Mouse (Mus musculus) liver, embryonic 12.5 days (tissue): ENCODE results near the gene Myh7. TPM values are rescaled to one million over a fixed set of nuclear protein-coding genes. Genes with fewer than 3 reads are reported as not detected.
"Not testable (repeated sequence)": the region's sequence is repeated elsewhere in the genome, so short reads cannot be mapped to it uniquely, and the experiment has no call there.

Experiments used
- ATAC-seq: fragments of 200-750 bp; cut with Nextera tagmentation; 2 replicates; pipeline ENCODE4 v1.8.0; 2017; ENCODE audit warnings: moderate number of reproducible peaks, mild to moderate bottlenecking, moderate library complexity
- H3K27ac ChIP-seq: fragments of 300-500 bp; sonication (generic); 2 replicates; pipeline ENCODE4 v1.5.1; 2016; ENCODE audit warnings: mild to moderate bottlenecking
- H3K27me3 ChIP-seq: fragments of 300-500 bp; sonication (generic); replicated peaks from 2 replicates; pipeline ENCODE4 v1.6.1; 2016; ENCODE audit warnings: mild to moderate bottlenecking, moderate library complexity
- H3K36me3 ChIP-seq: fragments of 300-500 bp; sonication (generic); 2 replicates; pipeline ENCODE4 v1.6.1; 2016; ENCODE audit warnings: mild to moderate bottlenecking, moderate library complexity
- H3K4me1 ChIP-seq: fragments of 300-500 bp; sonication (generic); 2 replicates; pipeline ENCODE4 v1.6.1; 2016
- H3K4me2 ChIP-seq: fragments of 300-500 bp; sonication (generic); 2 replicates; pipeline ENCODE4 v1.6.1; 2016; ENCODE audit warnings: mild to moderate bottlenecking, moderate library complexity
- H3K4me3 ChIP-seq: fragments of 300-500 bp; sonication (generic); 2 replicates; pipeline ENCODE4 v1.5.1; 2016; ENCODE audit warnings: mild to moderate bottlenecking, moderate library complexity
- H3K9ac ChIP-seq: fragments of 300-500 bp; sonication (generic); 2 replicates; pipeline ENCODE4 v1.6.1; 2016; ENCODE audit warnings: mild to moderate bottlenecking, moderate library complexity
- H3K9me3 ChIP-seq: fragments of 300-500 bp; sonication (generic); replicated peaks from 2 replicates; pipeline ENCODE4 v1.6.1; 2016; ENCODE audit warnings: mild to moderate bottlenecking, moderate library complexity
- WGBS: fragments of 180-500 bp; shearing (Covaris S2); methylation state at CpG from one replicate; pipeline ENCODE4 v1.1.7; 2016; ENCODE audit not compliant: insufficient replicate concordance; 5-methylcytosine and 5-hydroxymethylcytosine counted together
- polyA plus RNA-seq: library from polyadenylated mRNA; unstranded; fragments of >200 nt; fragmentation: Nextera tagmentation; extraction: Ambion mirVana; gene quantifications from 2 replicates; pipeline ENCODE4 v1.2.1, GENCODE M21; 2016

Myh7 gene
- polyA plus RNA-seq, 1 experiment from 2014 or later = 0.82 TPM

DNA sequence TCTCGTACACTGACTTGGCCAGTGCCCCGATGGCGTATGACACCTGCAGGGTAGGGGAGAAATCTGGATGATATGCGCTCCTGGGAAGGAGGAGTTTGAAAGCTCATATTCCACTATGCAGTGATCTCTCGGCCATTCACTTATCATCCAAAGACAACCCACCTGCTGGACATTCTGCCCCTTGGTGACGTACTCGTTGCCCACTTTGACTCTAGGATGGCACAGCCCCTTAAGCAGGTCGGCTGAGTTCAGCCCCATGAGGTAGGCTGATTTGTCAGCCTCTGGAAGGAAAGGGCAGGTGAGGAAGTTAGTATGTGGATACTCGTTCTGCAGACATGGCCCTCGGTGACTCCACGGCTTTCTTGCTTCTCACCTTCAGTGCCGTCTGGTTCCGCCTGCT is 5.5 kb downstream of the Myh7 start:
- no peaks in the 10 kb centered on the region for H3K4me1 ChIP-seq
- no peaks in the 10 kb centered on the region for H3K9me3 ChIP-seq
- no peak overlapping the region for H3K27ac ChIP-seq
- no peak for ATAC-seq
- peaks cover 24% of the 10 kb centered on the region; the same call in 1 of the 2 replicates for H3K27me3 ChIP-seq
- no peak overlapping the region for H3K4me2 ChIP-seq
- H3K9ac ChIP-seq = no peak overlapping the region
- WGBS = 73% methylated on average over 13 of the region's 13 CpGs
- no peak overlapping the region for H3K4me3 ChIP-seq
- H3K36me3 ChIP-seq = no peaks in the 10 kb centered on the region

DNA sequence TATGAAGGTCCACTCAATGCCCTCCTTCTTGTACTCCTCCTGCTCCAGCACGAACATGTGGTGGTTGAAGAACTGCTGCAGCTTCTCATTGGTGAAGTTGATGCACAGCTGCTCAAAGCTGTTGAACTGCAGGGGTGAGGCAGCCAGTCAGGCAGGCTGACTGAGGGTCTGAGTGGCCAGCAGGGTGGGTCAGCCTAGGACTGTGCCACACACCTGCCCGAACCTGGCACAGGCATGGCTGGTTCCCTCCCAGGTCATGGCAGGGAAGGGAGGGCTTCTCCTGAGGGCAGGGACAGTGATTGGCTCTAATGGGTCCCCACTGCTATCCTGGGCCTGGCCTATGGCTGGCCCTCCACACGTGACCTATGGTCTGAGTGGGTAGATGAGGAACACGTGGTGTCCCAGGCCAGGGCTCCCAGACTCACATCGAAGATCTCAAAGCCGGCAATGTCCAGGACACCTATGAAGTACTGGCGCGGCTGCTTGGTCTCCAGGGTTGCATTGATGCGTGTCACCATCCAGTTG is 6.0 kb downstream of the Myh7 start:
- not testable (repeated sequence) for H3K9me3 ChIP-seq, H3K4me2 ChIP-seq, H3K4me3 ChIP-seq, H3K36me3 ChIP-seq, H3K9ac ChIP-seq, H3K27ac ChIP-seq, H3K4me1 ChIP-seq, ATAC-seq
- H3K27me3 ChIP-seq = peaks cover 25% of the 10 kb centered on the region; the same call in 1 of the 2 replicates
- WGBS = 70% methylated on average over 9 of the region's 9 CpGs

- Histone ChIP-seq H3K4me3 (no peak overlapping the region), H3K27ac (no peak overlapping the region), H3K9me3 (no peaks in the 10 kb centered on the region), H3K4me2 (no peak overlapping the region), H3K36me3 (no peaks in the 10 kb centered on the region), H3K9ac (no peak overlapping the region), H3K27me3 (peaks cover 30% of the 10 kb centered on the region; the same call in 1 of the 2 replicates), H3K4me1 (no peaks in the 10 kb centered on the region)
- ATAC-seq = no peak
- WGBS = 70% methylated on average over 7 of the region's 7 CpGs
Observed at GRCm38 (mm10) chr14:54981934-54982333, 12.5 kb downstream of the Myh7 start.

GRCm38 (mm10) chr14:54978664-54979063 is 15.8 kb downstream of the Myh7 start:
- peaks cover 36% of the 10 kb centered on the region for H3K27me3 ChIP-seq
- no peaks in the 10 kb centered on the region for H3K9me3 ChIP-seq
- H3K36me3 ChIP-seq = no peaks in the 10 kb centered on the region
- H3K27ac ChIP-seq = no peak overlapping the region
- H3K4me2 ChIP-seq = no peak overlapping the region
- no peak for ATAC-seq
- WGBS = 75% methylated on average over 8 of the region's 8 CpGs
- no peak overlapping the region for H3K4me3 ChIP-seq
- H3K4me1 ChIP-seq = no peaks in the 10 kb centered on the region
- no peak overlapping the region for H3K9ac ChIP-seq

- ATAC-seq = no peak
- Histone ChIP-seq H3K4me2 (no peak within 1 kb of the TSS), H3K9ac (no peak within 1 kb of the TSS; the same call in 1 of the 2 replicates), H3K9me3 (no peaks in the 10 kb centered on the region), H3K36me3 (no peaks in the 10 kb centered on the region), H3K4me3 (no peak within 1 kb of the TSS), H3K27ac (no peak within 1 kb of the TSS), H3K4me1 (no peaks in the 10 kb centered on the region), H3K27me3 (peaks cover 33% of the 10 kb centered on the region)
- WGBS = 39% methylated on average over 1 of the region's 1 CpGs
Observed at GRCm38 (mm10) chr14:54976633-54977032, 17.8 kb downstream of the Myh7 start, which contains the start of gene Gm17428. Gene Gm17428, plus strand, starts transcription at chr14:54976933.

DNA sequence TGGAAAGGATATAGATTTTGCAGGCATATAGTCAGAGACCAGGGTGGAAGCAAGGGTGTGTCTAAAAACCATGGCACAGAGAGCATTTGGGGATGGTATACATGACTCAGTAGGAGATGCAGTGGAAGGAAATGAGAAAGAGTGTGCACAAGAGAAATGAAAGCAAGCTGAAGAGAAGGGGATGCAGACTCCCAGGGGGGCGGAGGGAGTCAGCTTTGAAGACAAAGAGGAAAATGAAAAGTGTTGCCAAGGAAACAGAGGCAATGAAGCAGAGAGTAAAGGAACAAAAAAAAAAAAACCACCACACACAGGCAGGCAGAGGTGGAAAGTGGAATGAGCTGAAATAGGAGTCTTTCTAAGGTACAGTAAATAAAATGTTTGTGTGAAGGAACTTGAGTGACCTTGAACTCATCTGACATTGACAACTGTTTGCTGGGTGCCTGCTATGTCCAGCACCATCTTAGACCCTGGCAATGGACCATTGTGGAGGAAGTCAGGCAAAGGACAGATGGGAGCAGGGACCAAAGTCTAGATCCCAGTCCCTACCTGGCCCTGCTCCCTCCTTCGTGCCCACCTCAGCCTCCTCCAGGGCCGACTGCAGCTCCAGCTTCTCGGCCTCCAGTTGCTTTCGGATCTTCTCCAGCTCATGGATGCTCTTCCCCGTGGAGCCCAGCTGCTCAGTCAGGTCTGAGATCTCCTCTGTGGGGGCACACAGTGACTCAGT is 20.2 kb downstream of the Myh7 start:
- Histone ChIP-seq H3K27ac (no peak overlapping the region), H3K36me3 (no peaks in the 10 kb centered on the region), H3K4me3 (no peak overlapping the region), H3K27me3 (peaks cover 37% of the 10 kb centered on the region), H3K9me3 (no peaks in the 10 kb centered on the region), H3K4me1 (no peaks in the 10 kb centered on the region), H3K4me2 (no peak overlapping the region), H3K9ac (no peak overlapping the region)
- 55% methylated on average over 6 of the region's 6 CpGs for WGBS
- no peak for ATAC-seq

DNA sequence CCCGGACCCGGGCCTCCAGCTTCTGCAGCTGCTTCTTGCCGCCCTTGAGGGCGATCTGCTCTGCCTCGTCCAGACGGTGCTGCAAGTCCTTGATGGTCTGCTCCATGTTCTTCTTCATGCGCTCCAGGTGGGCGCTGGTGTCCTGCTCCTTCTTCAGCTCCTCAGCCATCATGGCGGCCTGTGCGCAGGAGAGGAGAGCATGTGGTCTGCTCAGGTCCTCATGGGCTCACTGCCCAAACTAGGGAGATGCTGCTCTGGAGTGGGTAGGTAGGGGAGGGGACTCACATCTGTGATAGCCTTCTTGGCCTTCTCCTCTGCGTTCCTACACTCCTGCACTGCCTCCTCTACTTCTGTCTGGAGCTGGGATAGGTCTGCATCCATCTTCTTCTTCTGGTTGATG is 21.6 kb downstream of the Myh7 start:
- not testable (repeated sequence) for H3K4me1 ChIP-seq, ATAC-seq, H3K36me3 ChIP-seq, H3K9ac ChIP-seq, H3K9me3 ChIP-seq, H3K4me2 ChIP-seq, H3K27ac ChIP-seq, H3K4me3 ChIP-seq
- H3K27me3 ChIP-seq = peaks cover 36% of the 10 kb centered on the region
- WGBS = 75% methylated on average over 11 of the region's 11 CpGs

DNA sequence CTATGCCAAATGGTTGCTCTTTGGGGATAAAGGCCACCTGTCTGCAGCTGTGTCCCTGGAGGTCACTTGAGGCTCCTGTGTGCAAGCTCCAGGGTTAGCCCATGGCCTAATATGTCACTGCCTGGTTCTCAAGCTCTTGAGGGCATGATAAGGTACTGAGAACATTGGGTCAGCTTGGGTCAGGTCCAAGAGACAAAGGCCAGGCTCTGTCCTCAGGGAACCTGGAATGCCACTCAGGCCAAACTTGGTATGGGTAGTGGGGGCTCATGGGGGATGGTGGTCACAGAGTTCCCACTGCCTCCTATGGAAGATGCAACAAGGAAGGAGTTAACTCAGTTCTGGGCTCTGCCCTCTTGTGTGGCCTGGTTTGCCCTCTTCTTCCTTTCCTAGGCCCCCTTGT is 26.1 kb downstream of the Myh7 start:
- Histone ChIP-seq H3K9me3 (no peaks in the 10 kb centered on the region), H3K4me3 (no peak overlapping the region), H3K4me2 (no peak overlapping the region)

GRCm38 (mm10) chr14:54967874-54968273 is 26.6 kb downstream of the Myh7 start:
- peaks cover 17% of the 10 kb centered on the region; the same call in 1 of the 2 replicates for H3K27me3 ChIP-seq
- H3K9ac ChIP-seq = no peak overlapping the region

More for the DNA sequence above, 26.1 kb downstream of the Myh7 start:
- ATAC-seq = no peak
- Histone ChIP-seq H3K27me3 (peaks cover 21% of the 10 kb centered on the region; the same call in 1 of the 2 replicates), H3K9ac (no peak overlapping the region), H3K27ac (no peak overlapping the region), H3K4me1 (no peaks in the 10 kb centered on the region), H3K36me3 (no peaks in the 10 kb centered on the region)

GRCm38 (mm10) chr14:54966320-54966977 is 28.0 kb downstream of the Myh7 start, which contains the start of gene Myh6:
Gene Myh6, minus strand, starts transcription at chr14:54966927.
- H3K27ac ChIP-seq = no peak within 1 kb of the TSS
- H3K4me1 ChIP-seq = no peaks in the 10 kb centered on the region
- no peaks in the 10 kb centered on the region for H3K9me3 ChIP-seq
- no peak within 1 kb of the TSS for H3K9ac ChIP-seq
- H3K27me3 ChIP-seq = peaks cover 16% of the 10 kb centered on the region
- no peak within 1 kb of the TSS for H3K4me2 ChIP-seq
- 51% methylated on average over 7 of the region's 7 CpGs for WGBS
- ATAC-seq = no peak
- no peaks in the 10 kb centered on the region for H3K36me3 ChIP-seq
- H3K4me3 ChIP-seq = no peak within 1 kb of the TSS

More at GRCm38 (mm10) chr14:54967874-54968273, 26.6 kb downstream of the Myh7 start:
- H3K4me3 ChIP-seq = no peak overlapping the region
- no peaks in the 10 kb centered on the region for H3K4me1 ChIP-seq
- no peak overlapping the region for H3K27ac ChIP-seq
- 59% methylated on average over 3 of the region's 3 CpGs for WGBS
- no peaks in the 10 kb centered on the region for H3K9me3 ChIP-seq
- no peak overlapping the region for H3K4me2 ChIP-seq
- ATAC-seq = no peak
- H3K36me3 ChIP-seq = no peaks in the 10 kb centered on the region

DNA sequence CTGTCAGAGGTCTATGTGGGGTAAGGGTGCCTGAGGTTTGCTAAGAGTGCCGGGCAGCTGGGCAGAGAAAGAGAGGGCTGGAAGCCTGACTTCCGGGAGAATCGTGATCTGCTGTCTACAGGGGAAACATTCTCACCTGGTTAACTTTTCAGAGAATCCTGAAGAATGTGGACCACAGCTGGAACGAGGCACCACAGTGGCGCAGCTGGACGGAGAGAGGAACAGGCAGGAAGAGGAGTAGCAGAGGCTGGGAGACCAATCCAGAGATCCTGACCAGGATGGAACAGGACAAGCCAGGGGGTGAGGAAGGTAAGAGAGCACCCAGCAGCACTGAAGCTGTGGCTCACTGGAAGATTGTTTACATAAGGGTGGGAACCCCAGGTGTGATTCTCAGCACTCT is 28.8 kb downstream of the Myh7 start:
- Histone ChIP-seq H3K9me3 (no peaks in the 10 kb centered on the region), H3K27ac (no peak overlapping the region), H3K4me3 (no peak overlapping the region), H3K4me2 (no peak overlapping the region), H3K9ac (no peak overlapping the region), H3K27me3 (peaks cover 16% of the 10 kb centered on the region), H3K4me1 (no peaks in the 10 kb centered on the region), H3K36me3 (no peaks in the 10 kb centered on the region)
- WGBS = 56% methylated on average over 6 of the region's 6 CpGs
- ATAC-seq = no peak

- Histone ChIP-seq H3K4me3 (no peak overlapping the region), H3K27me3 (peaks cover 12% of the 10 kb centered on the region), H3K4me1 (no peaks in the 10 kb centered on the region), H3K9me3 (no peaks in the 10 kb centered on the region), H3K36me3 (no peaks in the 10 kb centered on the region), H3K9ac (no peak overlapping the region), H3K27ac (no peak overlapping the region), H3K4me2 (no peak overlapping the region)
- ATAC-seq = no peak
- WGBS = 68% methylated on average over 15 of the region's 15 CpGs
Observed at GRCm38 (mm10) chr14:54965044-54965443, 29.4 kb downstream of the Myh7 start.
